Mouse (Mus musculus) neural tube, embryonic 11.5 days (tissue): Measurements from ENCODE around the gene Vmn2r79. TPM values are rescaled to one million over a fixed set of nuclear protein-coding genes. Genes with fewer than 3 reads are reported as not detected.
"Not testable (repeated sequence)": the region's sequence is repeated elsewhere in the genome, so short reads cannot be mapped to it uniquely, and the experiment has no call there.

Experiments used
- ATAC-seq: fragments of 200-750 bp; cut with Nextera tagmentation; 2 replicates; pipeline ENCODE4 v1.8.0; 2017; ENCODE audit warnings: moderate number of reproducible peaks, mild to moderate bottlenecking, moderate TSS enrichment, moderate library complexity; ENCODE audit not compliant: insufficient read depth, low FRiP score, low TSS enrichment
- DNase-seq: peaks from one replicate; pipeline ENCODE4 v3.0.0-alpha.2; 2015; ENCODE audit warnings: low spot score
- H3K27ac ChIP-seq: fragments of 300-500 bp; sonication (generic); 2 replicates; pipeline ENCODE4 v1.5.1; 2014; ENCODE audit warnings: low read depth, mild to moderate bottlenecking, low read length
- H3K27me3 ChIP-seq: fragments of 300-500 bp; sonication (generic); 2 replicates; pipeline ENCODE4 v1.6.1; 2014; ENCODE audit warnings: mild to moderate bottlenecking, low read length, mixed read lengths; ENCODE audit not compliant: control insufficient read depth, insufficient read depth
- H3K36me3 ChIP-seq: fragments of 300-500 bp; sonication (generic); 2 replicates; pipeline ENCODE4 v1.6.1; 2014; ENCODE audit warnings: mild to moderate bottlenecking, low read length, moderate library complexity, mixed read lengths; ENCODE audit not compliant: control insufficient read depth, insufficient read depth
- H3K4me1 ChIP-seq: fragments of 300-500 bp; sonication (generic); 2 replicates; pipeline ENCODE4 v1.6.1; 2014; ENCODE audit warnings: low read length, mixed read lengths; ENCODE audit not compliant: control insufficient read depth, insufficient read depth
- H3K4me2 ChIP-seq: fragments of 300-500 bp; sonication (generic); 2 replicates; pipeline ENCODE4 v1.6.1; 2014; ENCODE audit warnings: low read depth, mild to moderate bottlenecking, moderate library complexity
- H3K4me3 ChIP-seq: fragments of 300-500 bp; sonication (generic); 2 replicates; pipeline ENCODE4 v1.5.1; 2014; ENCODE audit warnings: low read depth, low read length
- H3K9ac ChIP-seq: fragments of 300-500 bp; sonication (generic); 2 replicates; pipeline ENCODE4 v1.6.1; 2014; ENCODE audit warnings: mild to moderate bottlenecking, low read length
- H3K9me3 ChIP-seq: fragments of 300-500 bp; sonication (generic); 2 replicates; pipeline ENCODE4 v1.6.1; 2016; ENCODE audit warnings: low read length; ENCODE audit not compliant: control insufficient read depth
- WGBS: fragments of 180-500 bp; shearing (Covaris S2); extraction: QIAGEN DNeasy Blood & Tissue Kit; methylation state at CpG from one replicate; pipeline ENCODE4 v1.1.7; 2014; 5-methylcytosine and 5-hydroxymethylcytosine counted together
- polyA plus RNA-seq: library from polyadenylated mRNA; unstranded; fragments of >200 nt; fragmentation: Nextera tagmentation; extraction: Ambion mirVana; gene quantifications from 2 replicates; pipeline ENCODE4 v1.2.1, GENCODE M21; 2014

Vmn2r79 gene
- polyA plus RNA-seq: not detected in 2 replicates

- H3K4me3 ChIP-seq, H3K9me3 ChIP-seq, DNase-seq, H3K9ac ChIP-seq, H3K4me2 ChIP-seq, H3K27ac ChIP-seq, H3K36me3 ChIP-seq, ATAC-seq, H3K27me3 ChIP-seq, H3K4me1 ChIP-seq: not testable (repeated sequence)
- 90% methylated on average over 1 of the region's 1 CpGs for WGBS
Measured at GRCm38 (mm10) chr7:86995815-86996214, at the start of gene Vmn2r79. Gene Vmn2r79, plus strand, starts transcription at chr7:86996115.

- no peak overlapping the region for H3K27ac ChIP-seq
- H3K4me2 ChIP-seq: no peak overlapping the region
- H3K4me3 ChIP-seq: no peak overlapping the region
- no peaks in the 10 kb centered on the region for H3K9me3 ChIP-seq
- DNase-seq: no peak
- H3K36me3 ChIP-seq: no peaks in the 10 kb centered on the region
- H3K4me1 ChIP-seq: no peaks in the 10 kb centered on the region
- 82% methylated on average over 1 of the region's 1 CpGs for WGBS
- ATAC-seq: no peak
- no peak overlapping the region for H3K9ac ChIP-seq
- H3K27me3 ChIP-seq: no peaks in the 10 kb centered on the region
Measured at GRCm38 (mm10) chr7:86994700-86995099, 1.2 kb upstream of the Vmn2r79 start.

DNA sequence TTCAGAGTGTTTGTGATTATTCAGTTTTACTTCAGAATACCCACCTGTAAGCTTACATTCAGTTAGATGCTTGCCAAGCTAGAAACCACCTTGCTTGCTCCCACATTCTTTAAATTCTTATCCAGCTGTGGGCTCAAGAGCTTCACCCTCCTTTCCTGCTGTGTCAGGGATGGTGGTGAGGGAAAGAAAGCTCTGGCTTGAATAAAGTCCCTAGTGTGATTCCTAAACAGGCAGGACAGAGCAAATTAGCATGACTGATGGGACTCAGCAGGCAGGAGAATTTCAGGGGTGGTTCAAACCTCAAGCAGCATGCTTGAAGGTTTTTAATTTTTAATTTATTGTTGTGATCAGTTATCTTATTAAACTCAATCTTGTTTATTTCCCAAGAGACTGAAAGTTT lies 30.6 kb downstream of the Vmn2r79 start:
- H3K27ac ChIP-seq, H3K27me3 ChIP-seq, H3K4me2 ChIP-seq, H3K4me3 ChIP-seq, ATAC-seq, H3K36me3 ChIP-seq, H3K4me1 ChIP-seq, H3K9ac ChIP-seq, H3K9me3 ChIP-seq, DNase-seq: not testable (repeated sequence)

- no peaks in the 10 kb centered on the region for H3K9me3 ChIP-seq
- 82% methylated on average over 4 of the region's 4 CpGs for WGBS
- no peak overlapping the region for H3K9ac ChIP-seq
- H3K36me3 ChIP-seq: no peaks in the 10 kb centered on the region
- no peak overlapping the region for H3K4me2 ChIP-seq
- no peak overlapping the region for H3K27ac ChIP-seq
- DNase-seq: no peak
- H3K27me3 ChIP-seq: no peaks in the 10 kb centered on the region
- H3K4me3 ChIP-seq: no peak overlapping the region
- ATAC-seq: no peak
- H3K4me1 ChIP-seq: no peaks in the 10 kb centered on the region
Measured at GRCm38 (mm10) chr7:87063576-87063975, 67.7 kb downstream of the Vmn2r79 start.

Other genes with a start within 250 kb of the Vmn2r79 start
- gene Folh1, start 220.2 kb upstream of the Vmn2r79 start, polyA plus RNA-seq: 0.22 and 0.61 TPM in 2 replicates
- gene Vmn2r77, start 201.1 kb upstream of the Vmn2r79 start, polyA plus RNA-seq: not detected in 2 replicates
- gene Vmn2r78, start 81.0 kb upstream of the Vmn2r79 start, polyA plus RNA-seq: not detected in 2 replicates
- 2.5 and 3.6 TPM in 2 replicates for gene Nox4, start 250.0 kb downstream of the Vmn2r79 start, polyA plus RNA-seq